Comparison of ENCODE assay signal across 22 mouse cellular contexts in the genomic region with DNA sequence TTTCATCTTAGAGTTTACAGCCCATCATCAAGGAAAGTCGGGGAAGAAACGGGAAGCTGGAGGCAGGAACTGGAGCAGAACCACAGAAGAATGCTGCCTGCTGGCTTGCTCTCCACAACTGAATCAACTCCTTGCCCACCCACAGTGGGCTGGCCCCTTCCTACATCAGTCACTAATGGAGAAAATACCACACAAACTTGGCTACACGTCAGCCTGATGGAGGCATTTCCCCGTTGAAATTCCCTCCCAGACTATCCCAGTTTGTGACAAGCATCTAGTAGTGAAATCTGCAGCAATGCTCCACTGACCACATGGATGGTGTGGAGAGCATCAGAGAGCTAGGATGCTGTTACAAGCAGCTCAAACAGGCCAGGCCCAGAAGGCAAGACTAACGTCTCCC. TPM values are rescaled to one million over a fixed set of nuclear protein-coding genes. Genes with fewer than 3 reads are reported as not detected.
"Had no signal": no experiment of that assay in that cellular context is flagged by ENCODE, and none has a peak within 500 bp of the region (broad histone marks: within the 10 kb centered on the region; RNA-seq: fewer than 3 reads in every experiment).

No protein-coding gene starts in this region.

- H3K4me3 ChIP-seq: lung, embryonic 15.5 days; megakaryocyte, embryonic 14.5 days; midbrain, embryonic 13.5 days; midbrain, embryonic 15.5 days; neural tube, embryonic 13.5 days; neural tube, embryonic 15.5 days; stomach, embryonic 15.5 days had no signal

- H3K4me1 ChIP-seq: megakaryocyte, embryonic 14.5 days; midbrain, embryonic 13.5 days; midbrain, embryonic 15.5 days had no signal

- H3K9ac ChIP-seq: liver, postnatal 0 days; lung, embryonic 15.5 days; midbrain, embryonic 13.5 days; midbrain, embryonic 15.5 days; neural tube, embryonic 13.5 days; neural tube, embryonic 15.5 days; stomach, embryonic 15.5 days had no signal

- H3K36me3 ChIP-seq: lung, embryonic 15.5 days; midbrain, embryonic 13.5 days; midbrain, embryonic 15.5 days; neural tube, embryonic 13.5 days; neural tube, embryonic 15.5 days; stomach, embryonic 15.5 days had no signal

- ATAC-seq: liver, postnatal 0 days; lung, postnatal 0 days; midbrain, embryonic 13.5 days; midbrain, embryonic 15.5 days had no signal

- H3K27me3 ChIP-seq: lung, embryonic 15.5 days; midbrain, embryonic 13.5 days; midbrain, embryonic 15.5 days; neural tube, embryonic 13.5 days; neural tube, embryonic 15.5 days; stomach, embryonic 15.5 days had no signal

- H3K9me3 ChIP-seq: lung, embryonic 15.5 days; megakaryocyte, embryonic 14.5 days; midbrain, embryonic 13.5 days; midbrain, embryonic 15.5 days; neural tube, embryonic 13.5 days; neural tube, embryonic 15.5 days; stomach, embryonic 15.5 days had no signal

- DNase-seq: liver, postnatal 0 days; lung, adult 2 months; lung, postnatal 14 days; lung, postnatal 36 days; retina, postnatal 1 day; right cerebral cortex, adult 18-20 months; right cerebral cortex, postnatal 25 days; right cerebral cortex, postnatal 4 days; thymus, adult 2 months; thymus, postnatal 25 days; thymus, postnatal 4 days had no signal

- H3K27ac ChIP-seq: lung, embryonic 15.5 days; macrophage; midbrain, embryonic 13.5 days; midbrain, embryonic 15.5 days; neural tube, embryonic 13.5 days; neural tube, embryonic 15.5 days; stomach, embryonic 15.5 days; stomach, postnatal 0 days had no signal

- H3K4me2 ChIP-seq: lung, embryonic 15.5 days; midbrain, embryonic 11.5 days; midbrain, embryonic 13.5 days; midbrain, embryonic 15.5 days; neural tube, embryonic 13.5 days; neural tube, embryonic 15.5 days; stomach, embryonic 15.5 days had no signal

RNA-seq across cellular contexts. Expression of gene Spon2, which starts 14.5 kb away (rescaled TPM):
- polyA plus RNA-seq: macrophage had no signal
